Mouse (Mus musculus) myocyte (in vitro differentiated cells): Measurements from ENCODE around the gene Pdcd7.

ENCODE experiments used
- E2F4 ChIP-seq: IDR thresholded peaks from one replicate; pipeline ENCODE4 v1.6.1; 2011; ENCODE audit warnings: mild to moderate bottlenecking, control low read depth, moderate library complexity; ENCODE audit not compliant: insufficient read depth
- MAX ChIP-seq: IDR thresholded peaks from one replicate; pipeline ENCODE4 v1.6.1; 2011; ENCODE audit warnings: low read depth, mild to moderate bottlenecking, control low read depth
- MYOG ChIP-seq, 3 experiments: IDR thresholded peaks; one replicate each; pipeline ENCODE4 v1.6.1; 2011; ENCODE audit warnings: control low read depth in 2 of 3, low read depth in 2 of 3, mild to moderate bottlenecking in 2 of 3; ENCODE audit not compliant: insufficient read length in 2 of 3, control insufficient read depth in 1 of 3, insufficient read depth in 1 of 3
- POLR2A ChIP-seq: IDR thresholded peaks from one replicate; pipeline ENCODE4 v1.6.1; 2011; ENCODE audit warnings: low read depth, mild to moderate bottlenecking, control low read depth, moderate library complexity; ENCODE audit not compliant: insufficient read length
- POLR2AphosphoS2 ChIP-seq: IDR thresholded peaks from one replicate; pipeline ENCODE4 v1.6.1; 2011; ENCODE audit warnings: low read depth, control low read depth; ENCODE audit not compliant: insufficient read length
- TCF12 ChIP-seq: IDR thresholded peaks from one replicate; pipeline ENCODE4 v1.6.1; 2011; ENCODE audit warnings: mild to moderate bottlenecking, control low read depth; ENCODE audit not compliant: poor library complexity, insufficient read depth, severe bottlenecking
- USF1 ChIP-seq: IDR thresholded peaks from one replicate; pipeline ENCODE4 v1.6.1; 2011; ENCODE audit warnings: low read depth, mild to moderate bottlenecking, control low read depth, moderate library complexity

DNA sequence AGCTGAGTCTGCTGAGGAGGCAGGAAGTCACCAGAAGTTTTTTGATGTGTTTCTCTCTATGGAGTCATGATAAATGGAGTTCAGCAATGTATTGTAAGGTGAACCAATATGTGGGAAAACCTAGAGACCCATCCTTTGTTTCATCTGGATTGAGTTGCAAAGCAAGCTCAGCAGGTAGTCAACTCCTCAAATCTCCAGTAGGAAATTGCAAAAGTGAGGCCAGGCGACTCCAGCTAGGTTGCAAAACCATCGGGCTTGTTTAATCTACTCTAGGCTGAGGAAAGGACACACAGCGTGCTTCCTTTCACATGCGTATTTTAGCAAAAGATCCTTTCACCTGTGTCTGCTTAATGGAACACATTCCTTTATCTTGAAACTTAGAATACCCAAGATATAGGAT, 6.8 kb upstream of the Pdcd7 start:
- no peak for TF ChIP-seq POLR2A
- TF ChIP-seq MAX = no peak
- no peak for TF ChIP-seq POLR2AphosphoS2
- TF ChIP-seq USF1 = no peak
- no peak for TF ChIP-seq MYOG (IDR thresholded peaks at IDR 0.05; ENCODE audit: control insufficient read depth in 1 of 3, insufficient read depth in 1 of 3, insufficient read length in 2 of 3, low read depth in 2 of 3)
- no peak for TF ChIP-seq E2F4
- no peak for TF ChIP-seq TCF12
